Mouse (Mus musculus) spleen, postnatal 14 days (tissue): ENCODE measurements around the gene Xlr3c.
A peak's percentile ranks its signal among the peaks of the same experiment; 100 is the strongest.
"Not testable (repeated sequence)": the region's sequence is repeated elsewhere in the genome, so short reads cannot be mapped to it uniquely, and the experiment has no call there.

Source experiments
- DNase-seq, 2 experiments: peaks; one replicate each; pipeline ENCODE4 v3.0.0; 2021 to 2022; ENCODE audit warnings: low spot score in 2 of 2

Gene Xlr3c

GRCm38 (mm10) chrX:73265270-73265669 lies at the start of gene Xlr3c:
Gene Xlr3c (minus strand): TSS chrX:73265390.
- DNase-seq, result not testable (repeated sequence)

DNA sequence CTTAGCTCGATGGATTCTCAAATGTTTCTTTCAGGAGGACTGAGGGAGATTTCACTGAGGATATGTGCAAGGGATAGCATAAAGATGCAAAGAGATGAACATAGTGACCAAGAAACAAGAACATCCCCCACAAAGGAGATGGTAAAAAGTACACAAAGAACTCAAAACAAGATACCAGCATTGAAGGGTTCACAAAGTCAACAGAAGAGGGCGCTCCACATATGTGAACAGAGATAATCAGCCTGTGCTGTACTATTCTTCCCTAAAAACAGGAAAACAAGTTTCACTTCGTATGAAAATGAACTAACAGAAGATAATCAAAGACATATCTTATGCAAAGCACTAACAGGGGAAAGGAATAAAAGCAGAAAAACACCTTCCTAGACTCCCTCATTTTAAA lies 47.3 kb upstream of the Xlr3c start:
- DNase-seq, result no peak

DNA sequence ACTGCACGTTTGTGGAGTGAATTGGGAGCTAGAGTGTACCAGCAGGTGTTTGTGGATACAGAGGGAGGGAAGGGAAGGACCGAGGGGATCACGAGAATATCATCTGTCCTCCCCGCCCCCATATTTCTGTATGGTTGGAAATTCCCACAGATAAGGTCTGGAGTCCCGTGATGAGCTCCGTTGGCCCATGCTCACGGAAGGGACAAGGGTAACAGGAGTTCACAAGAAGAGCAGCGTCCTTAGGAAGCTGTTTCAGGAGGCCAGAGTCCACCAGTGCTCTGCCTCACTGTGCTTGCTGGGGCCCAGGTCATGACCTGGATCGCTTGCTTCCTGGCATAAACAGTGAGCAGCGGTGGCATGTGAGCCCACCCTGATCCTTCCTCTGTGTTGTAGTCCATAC lies 30.6 kb upstream of the Xlr3c start:
- not testable (repeated sequence) for DNase-seq

GRCm38 (mm10) chrX:73292876-73293275 lies 27.7 kb upstream of the Xlr3c start, which contains the start of the genes Xlr5a and Xlr5c:
Gene Xlr5a (minus strand): TSS chrX:73292976.
Gene Xlr5c (minus strand): TSS chrX:73292976.
- not testable (repeated sequence) for DNase-seq

DNA sequence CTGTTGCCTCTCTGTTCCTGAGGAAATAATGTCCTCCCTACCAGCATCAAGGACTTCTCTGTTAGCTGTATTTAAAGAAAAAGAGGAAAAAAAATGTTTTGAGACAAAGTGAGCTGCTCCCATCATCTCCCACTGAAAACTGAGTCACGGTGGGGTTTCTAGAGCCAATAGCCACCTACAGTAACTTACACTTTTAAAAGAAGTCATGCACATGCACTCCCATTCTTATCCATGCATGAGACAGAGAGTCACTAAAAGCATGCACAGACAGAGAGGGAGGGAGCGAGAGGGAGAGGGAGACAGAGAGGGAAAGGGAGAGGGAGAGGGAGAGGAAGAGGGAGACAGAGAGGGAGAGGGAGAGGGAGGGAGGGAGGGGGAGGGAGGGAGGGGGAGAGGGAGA lies 2.8 kb downstream of the Xlr3c start:
- not testable (repeated sequence) for DNase-seq

GRCm38 (mm10) chrX:73242821-73243325 lies 22.3 kb downstream of the Xlr3c start, which contains the start of gene Xlr4c:
Gene Xlr4c (minus strand): TSS chrX:73243130.
- not testable (repeated sequence) for DNase-seq

- DNase-seq, result no peak
These were observed 35.9 kb downstream of the Xlr3c start for GRCm38 (mm10) chrX:73229288-73229687.

GRCm38 (mm10) chrX:73228606-73229214 lies 36.5 kb downstream of the Xlr3c start:
- peak; percentile 11 to 36 for DNase-seq

DNA sequence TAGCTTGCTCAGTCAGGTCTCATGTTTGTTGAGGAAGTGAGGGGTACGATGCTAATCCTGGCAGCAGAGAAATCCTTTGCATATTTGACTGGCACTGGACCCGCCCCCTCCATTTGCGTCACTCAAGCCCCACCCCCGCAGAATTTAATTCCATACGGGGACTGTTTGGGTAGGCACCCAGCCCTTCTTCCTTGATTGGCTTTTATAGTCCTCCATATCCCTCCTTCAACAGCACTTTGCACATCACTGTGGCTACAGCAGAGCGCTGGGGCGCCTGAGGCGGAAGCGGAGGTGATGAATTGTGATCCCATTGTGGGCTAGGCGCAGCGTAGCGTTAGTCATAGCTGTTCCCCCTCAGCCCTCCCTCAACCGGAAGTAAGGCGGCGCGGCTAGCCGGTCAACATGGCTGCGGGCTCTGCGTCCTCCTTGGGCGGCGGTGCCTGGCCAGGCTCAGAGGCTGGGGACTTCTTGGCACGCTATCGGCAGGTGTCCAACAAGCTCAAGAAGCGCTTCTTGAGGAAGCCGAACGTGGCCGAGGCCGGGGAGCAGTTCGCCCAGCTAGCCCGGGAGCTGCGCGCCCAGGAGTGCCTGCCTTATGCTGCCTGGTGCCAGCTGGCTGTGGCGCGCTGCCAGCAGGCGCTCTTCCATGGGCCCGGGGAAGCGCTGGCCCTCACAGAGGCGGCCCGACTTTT lies 37.1 kb downstream of the Xlr3c start, which contains the start of gene F8a:
Gene F8a (plus strand): TSS at position 378 of the 692 bp plus-strand sequence.
- peak; percentile 40 to 56 for DNase-seq

- DNase-seq, result no peak
These were observed 39.8 kb downstream of the Xlr3c start for GRCm38 (mm10) chrX:73225365-73225764.

- not testable (repeated sequence) for DNase-seq
These were observed 51.2 kb downstream of the Xlr3c start, which contains the start of gene Xlr4b for GRCm38 (mm10) chrX:73213819-73214564. Gene Xlr4b (plus strand): TSS chrX:73214333.
